16 mouse cellular contexts compared by ENCODE assay signal in the genomic region with DNA sequence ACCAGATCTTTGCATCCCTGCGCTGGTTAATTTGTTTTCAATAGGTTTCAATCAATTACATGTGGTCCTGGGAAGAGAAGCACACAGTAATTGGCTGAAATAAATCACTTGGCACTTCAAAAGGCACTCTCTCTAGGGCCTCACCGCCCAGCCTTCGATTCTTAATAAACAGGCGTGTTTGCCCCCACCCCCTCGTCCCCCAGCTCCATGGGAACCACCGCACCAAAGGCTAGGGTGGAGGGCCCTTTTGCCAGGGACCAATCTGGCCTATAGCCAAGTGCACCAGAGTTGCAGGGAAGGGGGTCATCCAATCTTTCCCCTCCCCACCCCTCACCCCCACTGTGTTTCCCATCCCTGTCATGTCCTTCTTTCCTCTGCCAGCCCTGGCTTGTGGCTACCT.
DNase-seq lines count a peak whose midpoint lies in the region; ATAC-seq and TF ChIP-seq lines count a peak whose summit lies in the region.
"Had no signal": no experiment of that assay in that cellular context is flagged by ENCODE, and none has a peak within 500 bp of the region (broad histone marks: within the 10 kb centered on the region; RNA-seq: fewer than 3 reads in every experiment).

No protein-coding gene starts in this region.

- H3K4me3 ChIP-seq in hindbrain, embryonic 11.5 days (ENCODE audit: low read depth, low read length), result no peak overlapping the region
- no peak overlapping the region for H3K4me3 ChIP-seq in hindbrain, embryonic 16.5 days (ENCODE audit: low read length)
- H3K4me3 ChIP-seq in forebrain, embryonic 12.5 days (replicated peaks), result no peak overlapping the region
- no peak overlapping the region for H3K4me3 ChIP-seq in midbrain, embryonic 15.5 days
- H3K4me3 ChIP-seq in thymus, adult 2 months (ENCODE audit: control insufficient read depth, insufficient read depth, low read length), result no peak overlapping the region
- H3K4me3 ChIP-seq: myocyte had no signal

- H3K27ac ChIP-seq in hindbrain, embryonic 11.5 days (ENCODE audit: low read depth, low read length), result peak overlapping the region; percentile 68
- no peak overlapping the region for H3K27ac ChIP-seq in hindbrain, embryonic 16.5 days (ENCODE audit: low read depth, low read length)
- peak overlapping the region; percentile 91 for H3K27ac ChIP-seq in forebrain, embryonic 12.5 days
- peak overlapping the region; percentile 62 for H3K27ac ChIP-seq in midbrain, embryonic 15.5 days
- H3K27ac ChIP-seq in thymus, adult 2 months (ENCODE audit: control insufficient read depth, insufficient read depth, low read length), result no peak overlapping the region

- H3K4me1 ChIP-seq in hindbrain, embryonic 11.5 days (replicated peaks; ENCODE audit: control insufficient read depth, insufficient read depth, low read length), result peaks cover 23% of the 10 kb centered on the region
- H3K4me1 ChIP-seq in hindbrain, embryonic 16.5 days (ENCODE audit: control insufficient read depth, insufficient read depth, low read depth, low read length), result peaks cover 23% of the 10 kb centered on the region
- peaks cover 49% of the 10 kb centered on the region for H3K4me1 ChIP-seq in forebrain, embryonic 12.5 days
- peaks cover 25% of the 10 kb centered on the region for H3K4me1 ChIP-seq in midbrain, embryonic 15.5 days
- peaks cover 9% of the 10 kb centered on the region for H3K4me1 ChIP-seq in thymus, adult 2 months (replicated peaks; ENCODE audit: control insufficient read depth, insufficient read depth, low read length)

- no peaks in the 10 kb centered on the region for H3K27me3 ChIP-seq in hindbrain, embryonic 11.5 days (ENCODE audit: control insufficient read depth, insufficient read depth, low read length)
- H3K27me3 ChIP-seq in hindbrain, embryonic 16.5 days (replicated peaks; ENCODE audit: control insufficient read depth, insufficient read depth, low read length), result no peaks in the 10 kb centered on the region
- peaks cover 24% of the 10 kb centered on the region for H3K27me3 ChIP-seq in forebrain, embryonic 12.5 days
- no peaks in the 10 kb centered on the region for H3K27me3 ChIP-seq in midbrain, embryonic 15.5 days (replicated peaks)
- H3K27me3 ChIP-seq in thymus, adult 2 months (ENCODE audit: control insufficient read depth, insufficient read depth, low read length), result no peaks in the 10 kb centered on the region

- H3K36me3 ChIP-seq in hindbrain, embryonic 11.5 days (ENCODE audit: control insufficient read depth, insufficient read depth, low read length), result no peaks in the 10 kb centered on the region
- no peaks in the 10 kb centered on the region for H3K36me3 ChIP-seq in hindbrain, embryonic 16.5 days (ENCODE audit: control insufficient read depth, insufficient read depth, low read length)
- no peaks in the 10 kb centered on the region for H3K36me3 ChIP-seq in forebrain, embryonic 12.5 days (replicated peaks)
- H3K36me3 ChIP-seq in midbrain, embryonic 15.5 days (replicated peaks), result no peaks in the 10 kb centered on the region
- H3K36me3 ChIP-seq in thymus, adult 2 months (ENCODE audit: control insufficient read depth, insufficient read depth, low read length), result no peaks in the 10 kb centered on the region

- no peak overlapping the region for H3K9ac ChIP-seq in hindbrain, embryonic 11.5 days (ENCODE audit: low read depth, low read length)
- no peak overlapping the region for H3K9ac ChIP-seq in hindbrain, embryonic 16.5 days (ENCODE audit: low read depth, low read length)
- H3K9ac ChIP-seq in forebrain, embryonic 12.5 days, result no peak overlapping the region
- no peak overlapping the region for H3K9ac ChIP-seq in midbrain, embryonic 15.5 days
- H3K9ac ChIP-seq: lung, embryonic 14.5 days had no signal

- DNase-seq in hindbrain, embryonic 11.5 days (ENCODE audit: low spot score), result no peak
- peak; percentile 79 for DNase-seq in brain, embryonic 14.5 days (ENCODE audit: low read depth)
- DNase-seq in thymus, adult 2 months, result no peak
- DNase-seq in adrenal gland, postnatal 36 days, result no peak
- DNase-seq: adrenal gland, postnatal 10 days; cerebellum, postnatal 36 days; gastrocnemius, postnatal 10 days; heart, postnatal 14 days; liver; lung, embryonic 14.5 days; right cerebral cortex, postnatal 4 days had no signal

- H3K4me2 ChIP-seq in hindbrain, embryonic 11.5 days (replicated peaks; ENCODE audit: low read depth, low read length), result no peak overlapping the region
- H3K4me2 ChIP-seq in hindbrain, embryonic 16.5 days (ENCODE audit: low read length), result no peak overlapping the region
- H3K4me2 ChIP-seq in forebrain, embryonic 12.5 days, result no peak overlapping the region
- H3K4me2 ChIP-seq in midbrain, embryonic 15.5 days, result no peak overlapping the region
- H3K4me2 ChIP-seq: lung, embryonic 14.5 days had no signal

- no peak for TF ChIP-seq CTCF in brain, embryonic 14.5 days (IDR thresholded peaks at IDR 0.05; ENCODE audit: borderline replicate concordance, extremely low read depth, insufficient read depth, insufficient read length)
- no peak for TF ChIP-seq CTCF in thymus, adult 2 months (IDR thresholded peaks at IDR 0.05; ENCODE audit: borderline replicate concordance, control insufficient read depth, extremely low read depth, insufficient read depth, low read length, poor library complexity)

- ATAC-seq in hindbrain, embryonic 11.5 days (ENCODE audit: low FRiP score), result peak; percentile 44
- no peak for ATAC-seq in hindbrain, embryonic 16.5 days
- ATAC-seq in forebrain, embryonic 12.5 days (ENCODE audit: low FRiP score), result peak; percentile 47; the same call in 1 of the 2 replicates
- no peak for ATAC-seq in midbrain, embryonic 15.5 days (replicated peaks)
- ATAC-seq: CD4-positive, CD25-positive, alpha-beta regulatory T cell, adult 4 months had no signal

- H3K9me3 ChIP-seq in hindbrain, embryonic 11.5 days (ENCODE audit: control insufficient read depth, low read length), result no peaks in the 10 kb centered on the region
- no peaks in the 10 kb centered on the region for H3K9me3 ChIP-seq in hindbrain, embryonic 16.5 days (ENCODE audit: control insufficient read depth, low read length)
- no peaks in the 10 kb centered on the region for H3K9me3 ChIP-seq in forebrain, embryonic 12.5 days
- no peaks in the 10 kb centered on the region for H3K9me3 ChIP-seq in midbrain, embryonic 15.5 days

- no peak for TF ChIP-seq POLR2A in brain, embryonic 14.5 days (IDR thresholded peaks at IDR 0.05; ENCODE audit: borderline replicate concordance, extremely low read depth, insufficient read depth, insufficient read length, poor library complexity, severe bottlenecking)
- TF ChIP-seq POLR2A in thymus, adult 2 months (IDR thresholded peaks at IDR 0.05; ENCODE audit: control insufficient read depth, extremely low read depth, insufficient read depth, low read length, poor library complexity), result no peak

- WGBS in hindbrain, embryonic 11.5 days, result 46% methylated on average over 6 of the region's 6 CpGs
- 31% methylated on average over 6 of the region's 6 CpGs for WGBS in hindbrain, embryonic 16.5 days
- 17% methylated on average over 6 of the region's 6 CpGs for WGBS in forebrain, embryonic 12.5 days
- 20% methylated on average over 6 of the region's 6 CpGs for WGBS in midbrain, embryonic 15.5 days
- 94% methylated on average over 6 of the region's 6 CpGs for WGBS in thymus, adult 2 months

Comparison
In these comparisons a context has a peak if more than half of its experiments do, and no peak if none do; other contexts are left out.
1. ATAC-seq: peak in hindbrain, embryonic 11.5 days (single experiment) and forebrain, embryonic 12.5 days (single experiment); none in hindbrain, embryonic 16.5 days (single experiment) and midbrain, embryonic 15.5 days (single experiment).
2. H3K27ac ChIP-seq: peak in hindbrain, embryonic 11.5 days (single experiment), forebrain, embryonic 12.5 days (single experiment) and midbrain, embryonic 15.5 days (single experiment); none in hindbrain, embryonic 16.5 days (single experiment) and thymus, adult 2 months (single experiment).